Mouse (Mus musculus): ENCODE data around the gene Olfr1258.
"Not testable (repeated sequence)": the region's sequence is repeated elsewhere in the genome, so short reads cannot be mapped to it uniquely, and the experiment has no call there.

Gene Olfr1258

DNA sequence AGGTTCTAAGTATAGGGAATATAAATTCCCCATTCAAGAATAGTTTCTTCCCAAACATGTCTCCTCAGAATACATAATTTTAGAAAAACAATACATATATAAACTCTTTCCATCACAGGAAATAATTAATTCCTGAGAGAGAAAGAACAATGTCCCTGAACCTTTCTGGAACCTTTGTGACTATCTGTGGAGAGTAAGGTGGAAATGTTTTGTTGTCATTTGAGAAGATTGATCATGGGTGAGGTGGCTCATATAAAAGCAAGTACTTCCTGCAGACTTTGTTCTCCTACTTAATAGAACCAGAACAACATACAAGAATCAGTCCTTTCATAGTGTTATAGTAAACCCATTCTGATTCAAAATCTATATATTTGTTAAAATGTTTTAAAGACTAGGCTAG, at the start of gene Olfr1258:
Gene Olfr1258 (plus strand): TSS at position 301 of the 400 bp plus-strand sequence.
- DNase-seq (ENCODE audit: low spot score): no peak

- DNase-seq (ENCODE audit: low spot score): no peak
These were observed 49.0 kb upstream of the Olfr1258 start, which contains the start of gene Olfr1257 for GRCm38 (mm10) chr2:89878137-89878536. Gene Olfr1257 (plus strand): TSS chr2:89878437.

DNA sequence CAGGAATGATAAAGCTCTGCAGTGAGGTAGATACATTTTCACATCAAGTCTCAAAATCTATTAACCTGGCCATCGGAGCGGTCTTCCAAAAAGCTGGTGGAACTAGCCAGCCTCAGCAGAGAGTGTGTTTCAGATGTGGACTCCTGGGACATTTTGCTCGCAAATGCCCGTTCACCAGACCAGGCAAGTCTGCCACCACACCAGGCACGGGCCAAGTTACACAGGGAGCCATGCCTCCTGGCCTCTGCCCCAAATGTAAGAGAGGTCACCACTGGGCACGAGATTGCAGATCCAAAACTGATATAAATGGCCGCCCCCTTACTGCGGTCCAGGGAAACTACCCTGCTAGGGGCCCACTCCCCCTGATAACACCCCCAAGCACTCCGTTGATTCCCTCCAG, 14.5 kb upstream of the Olfr1258 start:
- not testable (repeated sequence) for DNase-seq (ENCODE audit: low spot score)

DNA sequence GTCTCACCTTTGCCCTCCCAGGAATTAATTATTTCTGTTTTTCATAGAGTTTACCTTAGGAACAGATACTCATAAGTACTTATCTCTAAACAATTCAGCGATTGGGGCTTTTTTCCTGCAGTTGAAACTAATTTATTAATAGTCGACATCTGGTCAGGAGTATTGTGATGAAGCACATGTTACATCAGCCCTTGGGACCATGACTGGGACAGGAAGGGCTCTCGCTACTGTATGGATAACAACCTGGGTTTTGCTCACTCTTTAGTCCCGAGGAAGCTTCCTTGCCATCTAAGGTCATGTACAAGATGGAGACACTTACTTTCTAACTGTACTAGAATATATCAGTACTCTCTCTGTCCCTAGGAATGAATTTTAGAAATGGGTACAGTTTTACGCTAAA, 21.5 kb downstream of the Olfr1258 start, which contains the start of gene Olfr1259:
Gene Olfr1259 (minus strand): TSS at position 101 of the 400 bp plus-strand sequence.
- no peak for DNase-seq (ENCODE audit: low spot score)

DNA sequence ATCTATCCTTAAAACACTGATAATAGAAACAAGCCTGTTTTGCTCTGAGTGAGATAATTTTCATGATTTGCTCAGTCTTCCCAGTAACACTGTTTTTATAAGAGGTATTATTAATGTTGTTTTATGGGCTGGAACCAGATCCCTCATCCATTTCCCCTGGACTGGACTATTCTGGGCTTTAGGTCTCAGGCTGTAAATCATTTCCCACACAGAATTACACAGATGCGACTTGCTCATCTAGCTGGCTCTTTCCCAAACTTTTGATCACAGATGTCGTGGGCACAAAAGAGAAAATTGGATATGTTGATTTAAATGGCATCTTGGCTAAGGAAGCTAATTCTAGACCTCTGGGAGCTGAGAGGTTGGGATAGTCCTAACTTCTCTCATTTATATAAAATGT, 47.1 kb downstream of the Olfr1258 start, which contains the start of gene Olfr1260:
Gene Olfr1260 (plus strand): TSS at position 157 of the 400 bp plus-strand sequence.
- DNase-seq (ENCODE audit: low spot score): no peak

- no peak for DNase-seq (ENCODE audit: low spot score)
These were observed 50.6 kb downstream of the Olfr1258 start for GRCm38 (mm10) chr2:89977709-89978108.

Measured in retina, embryonic 14.5 days (tissue).